Mouse (Mus musculus) gastrocnemius, adult 8-10 months (tissue): ENCODE data around the gene Rsrc1. TPM values are rescaled to one million over a fixed set of nuclear protein-coding genes. Genes with fewer than 3 reads are reported as not detected.
"Not testable (repeated sequence)": the region's sequence is repeated elsewhere in the genome, so short reads cannot be mapped to it uniquely, and the experiment has no call there.

Experiments used
- DNase-seq, 2 experiments: peaks; one replicate each; pipeline ENCODE4 v3.0.0; 2022; ENCODE audit warnings: low spot score in 2 of 2
- total RNA-seq, 4 experiments: library from RNA; stranded (reverse); gene quantifications; 2 replicates each; pipeline ENCODE4 v1.2.4; 2022

The Rsrc1 gene
- total RNA-seq, 4 experiments from 2014 or later: 11.4 to 13.1 (median 11.7) TPM

GRCm38 (mm10) chr3:66983481-66983880 is 2.3 kb downstream of the Rsrc1 start:
- DNase-seq: no peak

DNA sequence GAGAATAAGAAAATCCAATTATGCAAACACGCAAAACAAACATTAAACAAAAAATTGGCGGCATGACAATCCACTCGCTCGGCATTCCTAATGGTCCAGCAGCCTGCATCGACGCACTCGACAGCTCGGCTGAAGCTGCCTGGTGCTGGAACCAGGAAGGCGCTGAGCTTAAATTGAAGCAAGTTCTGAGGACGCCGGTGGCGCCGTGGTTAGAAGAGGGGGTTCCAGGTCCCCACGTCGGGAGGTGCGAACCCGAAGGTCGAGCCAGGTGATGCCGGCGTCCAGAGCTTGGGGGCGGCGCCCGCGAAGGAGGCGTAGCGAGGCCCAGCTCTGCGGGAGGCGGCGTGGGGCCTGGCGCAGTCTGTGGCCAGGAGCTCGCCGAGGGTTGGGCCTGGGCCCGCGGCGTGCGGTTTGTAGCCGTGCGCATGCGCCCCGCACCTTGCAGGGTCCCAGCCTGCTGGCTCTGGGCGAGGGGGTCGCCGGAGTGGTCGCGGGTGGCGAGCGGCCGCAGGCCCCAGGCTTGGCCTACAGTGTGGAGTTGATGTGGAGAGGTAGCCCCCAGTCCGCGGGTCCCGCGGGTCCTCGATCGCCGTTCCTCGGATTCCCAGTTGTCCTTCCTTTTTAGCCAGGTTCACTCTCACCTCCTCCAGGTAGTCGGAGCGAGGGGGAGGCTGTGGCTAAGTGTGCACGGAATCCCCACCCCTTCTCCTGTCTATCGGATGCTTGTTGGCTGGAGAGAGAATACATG is 4.5 kb downstream of the Rsrc1 start:
- peak; percentile 57 to 64 for DNase-seq

DNA sequence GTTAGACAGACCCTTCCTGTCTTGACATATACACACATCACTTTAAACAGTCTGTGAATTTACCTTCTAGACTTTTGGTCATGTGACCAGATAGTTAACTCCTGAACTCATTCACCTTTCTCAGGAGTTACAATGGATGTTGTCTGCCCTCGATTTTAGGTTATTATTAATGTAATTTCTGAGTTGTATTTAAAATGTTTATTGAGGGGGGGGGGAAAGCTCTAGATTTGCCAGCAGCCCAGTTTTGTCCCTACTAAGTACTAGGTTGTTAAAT is 5.0 kb downstream of the Rsrc1 start:
- no peak for DNase-seq

DNA sequence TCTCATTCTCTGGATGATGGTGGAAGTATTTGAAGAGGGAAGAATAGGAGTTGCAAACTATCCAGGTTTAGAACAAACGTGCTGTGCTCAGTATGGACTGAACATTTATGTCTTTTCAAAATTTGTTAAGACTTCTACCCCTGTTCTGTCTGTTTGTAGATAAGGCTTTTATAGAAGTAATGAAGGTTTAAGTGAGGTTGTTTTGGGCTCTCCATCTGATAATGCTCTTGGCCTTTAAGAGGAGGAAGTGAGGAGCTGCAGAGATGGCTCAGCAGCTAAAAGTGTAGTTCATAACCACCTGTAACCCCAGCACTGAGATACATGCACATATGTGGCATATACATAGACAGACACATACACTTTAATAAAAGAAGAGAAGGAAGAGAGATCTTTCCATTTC is 15.6 kb downstream of the Rsrc1 start:
- DNase-seq: no peak

DNA sequence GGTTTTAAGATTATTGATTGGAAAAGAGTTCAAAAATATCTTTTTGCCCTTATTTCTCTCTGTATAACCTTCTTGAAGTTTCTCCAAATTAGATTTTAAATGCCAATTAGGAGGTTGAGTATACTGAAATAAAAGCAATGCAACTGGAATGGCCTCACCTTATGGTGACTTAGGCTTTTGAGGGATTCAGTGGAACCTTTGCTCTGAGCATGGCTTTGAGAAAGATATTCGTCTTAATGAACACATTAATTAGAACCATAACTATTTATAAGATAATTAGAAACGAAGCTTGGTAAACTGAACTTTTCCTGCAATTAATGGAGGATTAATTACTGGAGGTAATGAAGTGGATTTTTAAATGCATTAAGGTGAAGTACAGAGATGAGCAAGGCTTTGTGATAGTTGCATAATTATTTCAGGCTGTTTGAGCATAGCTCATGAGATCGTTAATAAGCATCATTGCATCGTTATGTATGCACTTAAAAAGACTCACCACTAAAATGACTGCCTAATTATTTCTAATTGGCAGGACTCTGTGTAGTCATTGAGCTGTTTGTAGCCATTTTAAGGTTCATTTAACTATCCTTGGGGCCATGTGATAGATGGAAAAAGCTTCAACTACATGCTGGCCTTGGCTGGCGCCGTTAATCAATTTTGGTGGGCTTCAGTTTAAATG is 55.3 kb downstream of the Rsrc1 start:
- DNase-seq: no peak

GRCm38 (mm10) chr3:67059755-67060154 is 78.6 kb downstream of the Rsrc1 start:
- DNase-seq: no peak

DNA sequence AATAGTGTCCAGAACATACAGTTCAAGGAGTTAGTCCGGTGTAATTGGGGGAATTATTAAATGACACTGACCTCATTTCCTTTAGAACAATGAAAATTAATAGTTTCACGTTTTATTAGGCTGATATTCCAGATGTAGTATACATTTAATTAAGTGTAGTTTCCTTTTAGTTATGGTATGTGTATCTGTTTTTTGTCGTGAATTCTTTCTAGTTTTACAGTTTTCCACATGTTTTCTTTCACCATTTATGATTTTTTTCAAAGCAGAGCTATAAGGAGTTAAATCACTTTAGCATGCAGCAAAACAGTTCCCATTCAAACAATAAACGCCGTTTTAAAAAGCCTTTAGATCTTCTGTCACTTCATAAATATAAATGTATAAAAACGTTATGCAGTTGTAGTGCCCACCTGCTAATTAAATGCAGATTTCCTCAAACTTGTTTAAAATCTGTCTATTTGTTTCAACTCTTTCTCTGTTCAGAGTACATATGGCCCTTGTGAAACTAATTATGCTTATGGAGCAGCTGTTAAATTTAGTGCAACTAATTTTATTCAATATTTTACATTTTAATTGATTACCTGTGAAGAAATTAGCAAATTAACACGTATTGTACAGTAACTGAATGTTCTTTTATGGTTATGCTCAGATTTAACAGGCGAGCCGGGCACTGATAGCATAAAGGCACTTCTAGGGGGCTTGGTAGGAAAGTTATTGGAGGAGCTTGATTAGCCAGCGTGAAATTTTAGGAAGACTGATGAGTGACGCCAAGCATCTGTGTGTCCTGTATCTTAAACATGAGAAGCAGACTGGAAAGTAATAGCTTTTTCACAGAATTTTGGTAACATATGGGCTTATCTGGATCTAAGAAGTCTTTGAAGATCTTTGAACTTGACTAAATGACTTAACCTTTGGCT is 89.6 kb downstream of the Rsrc1 start:
- no peak for DNase-seq

DNA sequence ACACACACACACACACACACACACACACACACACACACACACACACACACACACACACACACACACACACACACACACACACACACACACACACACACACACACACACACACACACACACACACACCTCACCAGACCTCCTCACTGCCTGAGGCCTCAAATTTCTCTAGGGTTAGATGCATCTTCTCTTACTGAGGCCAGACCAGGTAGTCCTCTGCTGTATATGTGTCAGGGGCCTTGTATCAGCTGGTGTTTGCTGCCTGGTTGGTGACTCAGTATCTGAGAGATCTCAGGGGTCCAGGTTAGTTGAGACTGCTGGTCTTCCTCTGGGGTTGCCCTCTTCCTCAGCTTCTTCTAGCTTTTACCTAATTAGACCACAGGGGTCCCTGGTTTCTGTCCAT is 92.5 kb downstream of the Rsrc1 start:
- DNase-seq: not testable (repeated sequence)

DNA sequence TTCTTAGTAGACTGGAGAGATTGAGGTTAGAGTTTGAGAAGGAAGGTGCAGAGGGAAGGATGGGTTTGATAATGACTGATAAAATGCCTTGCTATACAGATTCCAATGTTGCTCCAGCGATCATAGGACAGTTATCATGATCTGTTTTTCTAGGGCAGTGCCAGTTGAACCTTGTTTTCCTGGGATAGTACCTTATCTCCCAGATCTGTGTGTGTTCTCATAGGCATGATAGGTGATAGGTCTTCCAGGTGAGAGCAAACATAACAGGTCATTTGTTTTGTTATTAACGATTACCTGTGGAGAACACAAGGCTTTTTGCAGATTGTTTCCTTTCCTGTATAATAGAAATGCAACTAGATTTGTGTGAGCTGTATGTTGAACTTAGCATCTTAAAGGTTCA is 94.3 kb downstream of the Rsrc1 start:
- no peak for DNase-seq

DNA sequence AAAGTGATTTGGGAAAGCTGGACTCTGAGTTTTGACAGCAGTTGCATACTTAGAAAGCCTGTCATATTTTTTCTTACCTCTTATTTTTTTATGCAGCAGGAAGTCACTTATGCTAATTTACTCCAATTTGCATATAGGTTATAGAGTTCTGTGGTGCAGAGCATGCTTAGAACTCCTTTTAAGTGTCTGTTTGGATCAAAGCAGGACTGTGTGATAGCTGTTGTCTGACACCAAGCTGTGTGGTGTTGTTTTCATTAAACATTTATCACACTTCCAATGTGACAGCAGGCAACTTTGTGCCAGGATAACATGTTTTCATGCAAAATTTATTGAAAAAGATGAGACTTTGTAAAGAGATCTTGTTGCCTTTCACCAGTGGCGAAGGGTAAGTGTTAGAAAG is 103.6 kb downstream of the Rsrc1 start:
- DNase-seq: no peak

DNA sequence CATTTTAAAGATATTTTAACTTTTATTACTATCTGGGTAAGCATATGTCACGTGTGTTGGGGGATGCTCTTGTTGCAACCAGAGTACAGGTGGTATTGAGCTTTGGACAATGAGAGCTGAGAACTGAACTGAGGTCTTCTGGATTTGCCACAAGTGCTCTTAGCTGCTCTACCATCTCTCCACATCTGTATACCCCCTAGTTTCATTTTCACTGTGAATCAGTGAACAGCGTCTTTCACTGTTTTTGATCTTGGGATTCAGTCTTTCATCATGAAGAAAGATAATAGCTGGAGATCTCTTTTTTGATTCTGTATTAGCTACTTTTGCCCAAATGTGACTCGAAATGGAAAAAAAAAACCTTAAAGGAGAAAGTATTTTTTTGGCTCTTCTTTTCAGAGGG is 127.2 kb downstream of the Rsrc1 start:
- no peak for DNase-seq

- no peak for DNase-seq
Measured at GRCm38 (mm10) chr3:67116317-67116716, 135.1 kb downstream of the Rsrc1 start.

DNA sequence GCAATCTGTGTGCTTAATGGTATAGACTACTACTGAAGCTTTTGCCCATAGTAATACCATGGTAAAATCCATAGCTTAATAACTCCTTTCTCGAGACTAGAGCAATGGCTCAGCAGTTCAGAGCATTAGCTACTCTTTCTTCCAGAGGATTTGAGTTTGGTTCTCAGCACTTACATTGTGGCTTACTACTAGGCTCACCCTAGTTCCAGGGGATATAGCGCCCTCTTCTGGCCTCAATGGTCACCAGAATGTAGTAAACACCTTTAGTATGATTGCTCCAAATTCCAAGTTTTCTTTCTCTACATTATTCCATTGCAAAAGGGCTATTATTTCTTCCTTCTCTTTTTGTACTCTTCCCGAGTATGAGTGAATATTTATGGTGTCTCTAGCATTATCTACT is 151.3 kb downstream of the Rsrc1 start:
- no peak for DNase-seq

DNA sequence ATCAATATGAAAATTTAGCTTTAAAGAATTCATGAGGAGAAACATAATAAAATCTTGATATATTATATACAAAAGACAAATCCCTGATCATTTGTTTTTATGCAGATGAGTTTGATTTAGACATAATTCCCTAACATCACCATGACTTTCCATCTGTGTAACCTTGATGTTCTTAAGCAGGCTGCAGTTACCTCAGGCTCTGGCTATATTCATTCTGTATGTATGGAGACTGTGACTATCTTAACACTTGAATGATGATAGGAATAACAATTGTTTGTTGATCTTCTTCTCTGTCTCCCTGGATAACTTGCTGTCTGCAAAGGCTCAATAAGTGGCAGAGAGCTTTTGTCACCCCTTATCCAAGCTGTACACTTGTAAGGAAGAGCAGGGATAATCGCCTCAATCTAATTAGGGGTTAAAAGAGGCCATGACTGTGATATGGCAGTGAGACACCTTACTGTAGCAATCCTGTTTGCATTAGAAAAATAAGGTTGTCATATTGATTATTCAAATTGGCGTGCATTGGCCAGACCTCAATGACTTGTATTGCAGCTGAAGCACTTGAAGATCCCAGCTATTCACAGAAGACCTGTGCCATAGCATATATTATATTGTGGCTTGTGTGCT is 154.7 kb downstream of the Rsrc1 start:
- DNase-seq: no peak

DNA sequence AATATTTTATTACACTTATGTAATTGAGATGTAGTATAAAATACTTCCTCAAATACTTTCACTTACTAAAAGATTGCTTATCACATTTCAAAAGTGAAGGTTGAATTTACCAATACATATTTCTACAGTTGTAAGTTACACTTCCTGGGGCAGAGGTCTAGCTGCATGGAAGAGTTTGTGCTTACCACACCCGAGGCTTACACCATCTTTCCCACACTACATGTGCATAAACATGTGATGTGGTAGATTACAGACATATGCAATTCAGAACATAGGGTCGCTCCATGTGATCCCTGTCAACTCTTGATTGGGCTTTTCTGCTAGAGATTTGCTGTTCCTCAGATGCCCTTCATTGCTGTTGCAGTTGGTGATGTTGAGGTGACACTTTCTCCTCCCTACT is 163.8 kb downstream of the Rsrc1 start:
- no peak for DNase-seq

DNA sequence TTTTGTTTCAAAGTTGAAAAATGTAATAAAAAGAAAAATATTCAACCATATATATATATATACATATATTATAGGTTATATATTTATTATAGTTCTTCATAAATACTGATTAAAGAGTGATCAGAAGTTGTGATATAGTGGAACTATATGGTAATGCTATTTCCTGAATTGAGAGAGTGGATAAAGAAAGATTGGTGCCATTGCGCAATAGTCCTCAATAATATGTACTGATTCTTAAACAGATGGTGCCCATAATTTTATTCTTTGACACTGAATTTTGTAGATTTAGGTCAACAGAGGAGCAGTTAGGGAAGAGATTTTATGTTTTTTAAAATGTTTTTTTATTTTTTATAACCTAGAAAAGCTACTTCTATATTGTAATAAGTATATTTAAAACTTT is 165.1 kb downstream of the Rsrc1 start:
- no peak for DNase-seq

DNA sequence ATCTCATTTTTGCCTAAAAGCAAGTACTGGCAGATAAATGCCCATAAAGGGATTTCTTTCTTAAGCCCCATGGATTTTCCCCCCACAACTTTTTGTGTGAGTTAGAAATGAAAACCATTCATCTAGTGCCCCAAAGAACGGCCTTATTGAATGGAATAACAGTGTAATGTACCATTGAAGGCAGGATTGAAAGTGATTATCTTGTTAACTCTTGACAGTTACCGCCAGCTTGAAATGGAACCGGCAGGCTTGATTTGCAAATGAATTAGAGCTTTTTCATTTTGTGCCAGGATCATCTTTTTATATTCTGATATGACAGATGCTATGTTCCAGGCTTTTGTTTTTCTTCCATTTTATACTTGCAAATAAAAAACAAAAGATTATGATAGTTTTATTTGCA is 166.1 kb downstream of the Rsrc1 start:
- no peak for DNase-seq

- no peak for DNase-seq
Measured at GRCm38 (mm10) chr3:67197179-67197578, 216.0 kb downstream of the Rsrc1 start.

GRCm38 (mm10) chr3:67213047-67213457 is 231.9 kb downstream of the Rsrc1 start:
- no peak for DNase-seq

DNA sequence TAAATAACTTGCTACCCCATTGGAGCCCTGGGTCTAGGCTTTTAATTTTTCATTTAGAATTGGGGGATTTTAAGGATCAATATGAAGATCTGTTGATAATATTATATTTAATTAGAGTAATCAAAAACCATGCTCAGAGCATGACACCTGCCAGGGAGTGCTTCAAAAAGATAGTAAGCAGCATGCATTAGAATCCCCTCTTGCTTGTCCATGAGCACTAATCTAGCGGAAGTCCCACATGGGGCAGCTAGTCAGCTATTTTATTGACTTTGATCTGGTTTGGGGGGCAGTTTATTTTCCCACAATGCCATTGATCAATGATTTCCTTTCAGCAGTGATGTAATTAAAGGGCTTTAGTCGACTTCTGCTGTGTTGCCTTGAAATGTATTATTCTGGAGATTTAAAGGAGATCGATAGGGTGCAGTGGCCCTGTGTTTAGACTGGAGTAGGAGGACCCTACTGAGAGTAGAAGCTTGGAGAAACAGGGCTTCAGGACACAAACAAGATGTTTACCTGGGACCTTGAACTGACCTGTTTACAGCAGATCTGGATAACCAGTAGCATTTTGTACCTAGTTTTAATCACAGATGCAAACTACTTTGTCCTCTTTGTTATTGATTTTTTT is 251.5 kb downstream of the Rsrc1 start:
- DNase-seq: no peak

- not testable (repeated sequence) for DNase-seq
Measured at GRCm38 (mm10) chr3:67242451-67242850, 261.3 kb downstream of the Rsrc1 start.
